10 mouse cellular contexts compared by ENCODE assay signal in the genomic region with DNA sequence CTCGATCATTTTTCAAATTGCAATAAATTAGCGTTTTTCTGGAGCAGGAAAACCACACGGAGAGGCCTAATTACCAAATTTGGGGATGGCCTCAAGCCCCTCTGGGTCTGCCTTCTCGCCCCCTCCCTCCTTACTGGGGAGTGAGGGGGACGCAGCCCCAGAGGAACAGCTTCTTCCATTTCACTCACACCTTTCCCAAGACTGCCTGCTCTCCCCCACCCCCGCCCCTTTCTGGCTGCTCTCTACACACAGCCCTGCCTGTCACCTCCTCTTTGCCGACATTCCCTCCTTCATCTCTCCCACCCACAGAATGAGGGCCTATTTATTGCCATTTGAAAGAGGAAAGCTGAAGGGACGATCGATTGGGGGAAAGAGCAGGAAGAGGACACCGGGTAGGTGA.
DNase-seq lines count a peak whose midpoint lies in the region; ATAC-seq and TF ChIP-seq lines count a peak whose summit lies in the region.
"Had no signal": no experiment of that assay in that cellular context is flagged by ENCODE, and none has a peak within 500 bp of the region (broad histone marks: within the 10 kb centered on the region; RNA-seq: fewer than 3 reads in every experiment).

No protein-coding gene starts in this region.

- TF ChIP-seq CTCF in intestine, postnatal 0 days (IDR thresholded peaks at IDR 0.05; ENCODE audit: low read depth): no peak
- TF ChIP-seq CTCF in layer of hippocampus, adult 2 months (conservative IDR thresholded peaks at IDR 0.05): no peak

- no peaks in the 10 kb centered on the region for H3K9me3 ChIP-seq in heart, embryonic 10.5 days
- H3K9me3 ChIP-seq in neural tube, embryonic 11.5 days (ENCODE audit: control insufficient read depth, low read length): no peaks in the 10 kb centered on the region
- no peaks in the 10 kb centered on the region for H3K9me3 ChIP-seq in intestine, postnatal 0 days (ENCODE audit: control insufficient read depth)
- H3K9me3 ChIP-seq in stomach, embryonic 16.5 days (replicated peaks; ENCODE audit: control insufficient read depth, low read length): no peaks in the 10 kb centered on the region

- peaks cover 97% of the 10 kb centered on the region for H3K27me3 ChIP-seq in heart, embryonic 10.5 days (ENCODE audit: insufficient read depth, poor library complexity, severe bottlenecking)
- H3K27me3 ChIP-seq in neural tube, embryonic 11.5 days (ENCODE audit: control insufficient read depth, insufficient read depth, low read length): peaks cover 21% of the 10 kb centered on the region; the same call in 1 of the 2 replicates
- H3K27me3 ChIP-seq in intestine, postnatal 0 days (replicated peaks; ENCODE audit: control insufficient read depth, insufficient read depth, low read length): no peaks in the 10 kb centered on the region; the same call in 1 of the 2 replicates
- H3K27me3 ChIP-seq in stomach, embryonic 16.5 days (ENCODE audit: control insufficient read depth, insufficient read depth, low read length): peaks cover 10% of the 10 kb centered on the region; the same call in 1 of the 2 replicates

- ATAC-seq in neural tube, embryonic 11.5 days (ENCODE audit: insufficient read depth, low FRiP score, low TSS enrichment): no peak
- no peak for ATAC-seq in intestine, postnatal 0 days
- no peak; the same call in 1 of the 2 replicates for ATAC-seq in stomach, embryonic 16.5 days (ENCODE audit: insufficient read depth, low FRiP score)

- H3K4me3 ChIP-seq in heart, embryonic 10.5 days: peak overlapping the region; percentile 31
- H3K4me3 ChIP-seq in neural tube, embryonic 11.5 days (ENCODE audit: low read depth, low read length): no peak overlapping the region
- H3K4me3 ChIP-seq in intestine, postnatal 0 days (ENCODE audit: low read depth, low read length): no peak overlapping the region
- H3K4me3 ChIP-seq in stomach, embryonic 16.5 days (replicated peaks; ENCODE audit: low read length): no peak overlapping the region
- no peak overlapping the region for H3K4me3 ChIP-seq in layer of hippocampus, adult 2 months

- H3K36me3 ChIP-seq in heart, embryonic 10.5 days: no peaks in the 10 kb centered on the region
- no peaks in the 10 kb centered on the region for H3K36me3 ChIP-seq in neural tube, embryonic 11.5 days (ENCODE audit: control insufficient read depth, insufficient read depth, low read length)
- no peaks in the 10 kb centered on the region for H3K36me3 ChIP-seq in intestine, postnatal 0 days (ENCODE audit: control insufficient read depth, insufficient read depth)
- no peaks in the 10 kb centered on the region for H3K36me3 ChIP-seq in stomach, embryonic 16.5 days (ENCODE audit: control insufficient read depth, insufficient read depth, low read length)

- no peak overlapping the region for H3K27ac ChIP-seq in heart, embryonic 10.5 days
- H3K27ac ChIP-seq in neural tube, embryonic 11.5 days (ENCODE audit: low read depth, low read length): no peak overlapping the region
- H3K27ac ChIP-seq in intestine, postnatal 0 days (ENCODE audit: low read depth, low read length): no peak overlapping the region
- peak overlapping the region; percentile 27; the same call in 1 of the 2 replicates for H3K27ac ChIP-seq in stomach, embryonic 16.5 days (ENCODE audit: low read length)
- no peak overlapping the region for H3K27ac ChIP-seq in layer of hippocampus, adult 2 months

- H3K4me2 ChIP-seq in neural tube, embryonic 11.5 days (ENCODE audit: low read depth): 0 out of 2 replicates have a peak overlapping the region, but pooled peaks have one; percentile 14
- H3K4me2 ChIP-seq in intestine, postnatal 0 days (replicated peaks; ENCODE audit: low read depth): 0 out of 2 replicates have a peak overlapping the region, but pooled peaks have one; percentile 13
- peak overlapping the region; percentile 29; the same call in 1 of the 2 replicates for H3K4me2 ChIP-seq in stomach, embryonic 16.5 days (ENCODE audit: low read depth, low read length)

- intact Hi-C loops in heart, postnatal 36 days (cut with DNase I): no loop called here

- no peak for DNase-seq in heart, embryonic 10.5 days (ENCODE audit: low spot score)
- DNase-seq in heart, postnatal 36 days: no peak
- no peak for DNase-seq in neural tube, embryonic 11.5 days (ENCODE audit: low spot score)
- no peak for DNase-seq in neural tube, embryonic 10.5 days (ENCODE audit: extremely low spot score, low spot score)
- DNase-seq in layer of hippocampus, adult 2 months (ENCODE audit: low spot score in 2 of 2): no peak
- no peak for DNase-seq in kidney, adult 9 months
- DNase-seq: adrenal gland, adult 8-10 months; cerebellum, adult 8-10 months had no signal

- 19% methylated on average over 10 of the region's 10 CpGs for WGBS in heart, embryonic 10.5 days
- WGBS in neural tube, embryonic 11.5 days: 28% methylated on average over 9 of the region's 10 CpGs
- WGBS in intestine, postnatal 0 days: 32% methylated on average over 10 of the region's 10 CpGs
- 18% methylated on average over 8 of the region's 10 CpGs for WGBS in stomach, embryonic 16.5 days

- peaks cover 17% of the 10 kb centered on the region; the same call in 1 of the 2 replicates for H3K4me1 ChIP-seq in heart, embryonic 10.5 days
- H3K4me1 ChIP-seq in neural tube, embryonic 11.5 days (ENCODE audit: control insufficient read depth, insufficient read depth, low read length): no peaks in the 10 kb centered on the region
- H3K4me1 ChIP-seq in intestine, postnatal 0 days (replicated peaks; ENCODE audit: control insufficient read depth, insufficient read depth, low read length): no peaks in the 10 kb centered on the region
- peaks cover 11% of the 10 kb centered on the region for H3K4me1 ChIP-seq in stomach, embryonic 16.5 days (ENCODE audit: control insufficient read depth, insufficient read depth, low read length)

- no peak overlapping the region for H3K9ac ChIP-seq in neural tube, embryonic 11.5 days (ENCODE audit: low read length)
- no peak overlapping the region for H3K9ac ChIP-seq in intestine, postnatal 0 days (ENCODE audit: low read depth, low read length)
- no peak overlapping the region for H3K9ac ChIP-seq in stomach, embryonic 16.5 days (ENCODE audit: low read length)
